Mouse (Mus musculus) c-Kit-positive CD71-positive TER-119-positive erythroid progenitor cells, embryonic 14.5 days (primary cell): Measurements from ENCODE around the gene Vmn1r23.
"Not testable (repeated sequence)": the region's sequence is repeated elsewhere in the genome, so short reads cannot be mapped to it uniquely, and the experiment has no call there.

Source experiments
- DNase-seq: peaks from one replicate; pipeline ENCODE4 v3.0.0-alpha.2; 2013; ENCODE audit warnings: low spot score

Vmn1r23 gene

DNA sequence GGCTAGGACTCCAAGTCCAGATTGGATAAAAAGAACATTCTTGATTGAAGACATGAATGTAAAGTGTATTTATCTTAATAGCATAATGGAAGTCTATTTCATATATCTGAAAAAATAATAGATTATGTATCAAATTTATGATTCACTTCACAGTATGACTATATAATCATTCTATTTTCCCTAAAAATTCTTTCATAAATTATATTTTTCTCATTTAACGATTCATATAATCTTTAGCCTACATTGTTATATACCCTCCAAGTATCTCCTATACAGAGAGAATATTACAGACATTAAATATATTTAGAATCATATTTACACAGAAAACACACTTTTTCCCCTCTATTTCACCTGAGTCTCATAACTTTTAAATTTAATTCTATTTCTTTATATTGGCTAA lies at the start of gene Vmn1r23:
Gene Vmn1r23 (minus strand): TSS at position 101 of the 400 bp plus-strand sequence.
- DNase-seq: no peak

DNA sequence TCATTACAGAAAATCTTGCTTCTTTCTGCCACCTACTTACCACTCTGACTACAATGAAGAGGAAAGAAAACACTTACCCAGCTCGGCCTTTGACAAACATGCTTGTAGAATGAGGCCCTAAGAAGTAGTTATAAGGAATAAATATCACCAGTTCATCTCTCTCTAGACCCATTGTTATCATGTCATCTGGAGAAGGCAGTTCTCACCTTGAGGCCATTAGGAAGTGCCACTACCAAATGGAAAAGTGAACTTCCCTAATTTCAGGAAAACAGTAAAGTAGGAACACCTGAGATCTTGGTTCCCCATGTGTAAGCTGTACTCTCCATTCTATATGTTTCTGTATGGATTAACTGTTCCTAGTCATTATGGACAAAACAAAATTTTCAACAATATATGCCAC lies 34.8 kb upstream of the Vmn1r23 start, which contains the start of gene Vmn1r24:
Gene Vmn1r24 (minus strand): TSS at position 101 of the 400 bp plus-strand sequence.
- DNase-seq: not testable (repeated sequence)

DNA sequence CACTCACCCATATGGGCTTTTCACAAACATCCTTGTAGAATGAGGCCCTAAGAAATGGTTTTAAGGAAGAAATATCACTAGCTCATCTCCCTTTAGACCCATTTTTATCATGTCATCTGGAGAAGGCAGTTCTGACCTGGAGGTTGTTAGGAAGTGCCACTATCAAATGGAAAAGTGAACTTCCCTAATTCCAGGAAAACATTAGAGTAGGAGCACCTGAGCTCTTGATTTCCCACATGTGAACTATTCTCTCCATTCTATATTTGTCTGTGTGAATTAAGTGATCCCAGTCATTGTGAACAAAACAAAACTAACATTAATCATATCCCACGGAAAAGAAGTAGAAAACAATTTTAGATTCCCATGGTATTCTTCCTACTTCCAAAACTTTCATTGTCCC lies 18.7 kb downstream of the Vmn1r23 start, which contains the start of gene Vmn1r22:
Gene Vmn1r22 (minus strand): TSS at position 101 of the 400 bp plus-strand sequence.
- DNase-seq: no peak
